Mouse (Mus musculus) thymus, postnatal 36 days (tissue): ENCODE data around the gene Sipa1l3.

Experiments
- DNase-seq, 2 experiments: peaks; one replicate each; pipeline ENCODE4 v3.0.0; 2022; ENCODE audit warnings: mixed read lengths in 2 of 2

Gene Sipa1l3

GRCm38 (mm10) chr7:29276715-29277114 lies 241.7 kb downstream of the Sipa1l3 start:
- DNase-seq, result no peak

- DNase-seq, result no peak
Observed at GRCm38 (mm10) chr7:29271687-29272465, 246.6 kb downstream of the Sipa1l3 start.

DNA sequence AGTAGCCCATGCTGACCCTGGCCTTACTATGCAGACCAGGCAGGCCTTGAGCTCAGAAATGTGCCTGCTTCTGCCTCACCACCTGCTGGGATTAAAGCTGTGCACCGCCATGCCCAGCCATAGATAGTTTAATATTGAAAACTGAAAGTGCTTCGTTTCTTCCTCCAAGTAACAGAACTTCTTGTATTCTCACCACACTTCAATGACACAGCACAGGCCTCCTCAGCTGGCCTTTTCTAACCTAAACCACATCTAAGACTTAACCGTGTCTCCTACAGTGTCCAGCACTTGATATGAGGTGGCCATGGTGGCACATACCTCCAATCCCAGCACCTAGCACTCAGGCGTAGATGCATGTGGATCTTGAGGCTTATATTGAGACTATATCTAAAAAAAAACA lies 248.0 kb downstream of the Sipa1l3 start:
- no peak for DNase-seq
